Mouse (Mus musculus) G1E (cell line): ENCODE measurements around the gene Ccdc83. TPM values are rescaled to one million over a fixed set of nuclear protein-coding genes. Genes with fewer than 3 reads are reported as not detected.

Experiments used
- ATAC-seq: 2 replicates; pipeline ENCODE4 v1.8.0; 2016; ENCODE audit warnings: mild to moderate bottlenecking; ENCODE audit not compliant: insufficient number of reproducible peaks, poor library complexity, low FRiP score, severe bottlenecking; ENCODE audit errors: extremely low read depth
- DNase-seq: peaks from one replicate; pipeline ENCODE4 v3.0.0; 2012; ENCODE audit warnings: low spot score
- H3K27me3 ChIP-seq: 2 replicates; pipeline ENCODE4 v1.6.1; 2012; ENCODE audit warnings: mild to moderate bottlenecking, low read length, inconsistent platforms; ENCODE audit not compliant: insufficient read depth
- H3K36me3 ChIP-seq: replicated peaks from 2 replicates; pipeline ENCODE3; 2012; ENCODE audit warnings: mild to moderate bottlenecking, inconsistent platforms
- H3K4me1 ChIP-seq: 2 replicates; pipeline ENCODE4 v1.6.1; 2012; ENCODE audit warnings: low read depth, low read length, inconsistent platforms, mixed read lengths; ENCODE audit not compliant: insufficient read depth
- H3K4me3 ChIP-seq: 2 replicates; pipeline ENCODE4 v1.5.1; 2012; ENCODE audit warnings: low read depth, mild to moderate bottlenecking, inconsistent platforms, low read length, moderate library complexity, mixed read lengths
- H3K9me3 ChIP-seq: replicated peaks from 2 replicates; pipeline ENCODE4 v1.6.1; 2012; ENCODE audit warnings: inconsistent platforms
- CTCF ChIP-seq: IDR thresholded peaks from 2 replicates; pipeline ENCODE4 v1.5.1; 2012; ENCODE audit warnings: low read depth, low read length, inconsistent platforms, mixed read lengths
- GATA1 ChIP-seq: IDR thresholded peaks from 2 replicates; pipeline ENCODE4 v1.6.1; 2012; ENCODE audit warnings: borderline replicate concordance, low read length, inconsistent platforms, mixed read lengths
- GATA2 ChIP-seq: IDR thresholded peaks from 2 replicates; pipeline ENCODE4 v1.6.1; 2012; ENCODE audit warnings: low read depth, low read length, inconsistent platforms, borderline replicate concordance
- POLR2AphosphoS5 ChIP-seq: IDR thresholded peaks from 2 replicates; pipeline ENCODE4 v1.6.1; 2012; ENCODE audit warnings: low read depth, low read length, inconsistent platforms; ENCODE audit not compliant: insufficient replicate concordance
- TAL1 ChIP-seq: conservative IDR thresholded peaks from 2 replicates; pipeline ENCODE4 v1.6.1; 2012; ENCODE audit warnings: low read depth, low read length, inconsistent platforms, mixed read lengths
- polyA plus RNA-seq: library from polyadenylated mRNA; stranded (reverse); fragments of >175 nt; gene quantifications from 2 replicates; pipeline ENCODE4 v1.2.3, GENCODE M21; 2012
- total RNA-seq, 2 experiments: library from RNA; stranded (forward) in 1 of 2; stranded (reverse) in 1 of 2; fragments of 200-1000 nt in 1 of 2; fragments of >200 nt in 1 of 2; fragmentation: Nextera tagmentation in 1 of 2; gene quantifications; 2 replicates each; pipeline ENCODE4 v1.2.3; 2014 to 2017

The Ccdc83 gene
- total and polyA plus RNA-seq, 3 experiments = 0.22 TPM; not detected in 2

DNA sequence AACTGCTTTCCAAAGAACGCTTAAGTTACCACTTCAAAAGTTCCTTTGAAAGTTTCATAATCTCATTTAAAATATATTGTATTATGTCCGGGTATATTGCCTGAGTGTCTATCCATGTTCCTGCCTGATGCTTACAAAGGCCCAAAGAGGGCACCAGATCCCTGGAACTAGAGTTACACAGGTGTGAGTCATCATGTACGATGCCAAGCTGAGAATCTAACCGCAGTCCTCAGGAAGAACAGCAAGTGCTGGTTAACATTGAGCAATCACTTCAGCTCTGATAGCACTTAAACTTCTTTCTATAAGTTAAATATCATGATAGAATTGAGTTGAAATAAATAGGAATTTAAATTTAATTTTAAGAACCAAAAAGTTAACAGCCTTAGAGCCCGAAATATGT lies 65.3 kb downstream of the Ccdc83 start:
- Histone ChIP-seq H3K9me3 (no peaks in the 10 kb centered on the region), H3K27me3 (no peaks in the 10 kb centered on the region), H3K4me1 (peaks cover 3% of the 10 kb centered on the region; the same call in 1 of the 2 replicates), H3K4me3 (no peak overlapping the region), H3K36me3 (peaks cover 56% of the 10 kb centered on the region)
- no peak for DNase-seq
- TF ChIP-seq TAL1 = no peak
- no peak for TF ChIP-seq POLR2AphosphoS5
- no peak for TF ChIP-seq GATA2
- no peak for TF ChIP-seq CTCF
- no peak for TF ChIP-seq GATA1
- no peak for ATAC-seq

DNA sequence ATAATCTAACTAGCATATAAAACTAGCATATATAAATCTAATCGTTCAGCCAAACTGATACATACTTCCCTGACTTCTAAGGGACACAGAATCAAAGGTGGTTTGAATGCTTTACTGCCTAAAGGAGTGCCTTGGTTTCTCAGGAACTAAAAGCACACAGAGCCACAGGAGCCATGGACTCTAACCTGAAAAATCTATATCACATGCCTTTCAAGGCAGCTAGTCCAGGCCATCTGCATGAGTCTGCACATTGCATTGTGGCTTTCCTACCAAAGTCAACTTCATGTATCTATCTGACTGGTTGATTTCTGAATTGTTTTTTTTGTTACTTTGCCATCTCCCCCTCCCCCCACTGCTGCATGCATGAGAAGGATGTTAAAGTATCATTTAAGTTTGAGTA lies 84.9 kb downstream of the Ccdc83 start:
- Histone ChIP-seq H3K4me3 (no peak overlapping the region), H3K4me1 (no peaks in the 10 kb centered on the region), H3K9me3 (no peaks in the 10 kb centered on the region), H3K27me3 (no peaks in the 10 kb centered on the region), H3K36me3 (peaks cover 52% of the 10 kb centered on the region)
- no peak for TF ChIP-seq TAL1
- no peak for TF ChIP-seq CTCF
- TF ChIP-seq POLR2AphosphoS5 = no peak
- TF ChIP-seq GATA2 = no peak
- DNase-seq (no peak), ATAC-seq (no peak)

DNA sequence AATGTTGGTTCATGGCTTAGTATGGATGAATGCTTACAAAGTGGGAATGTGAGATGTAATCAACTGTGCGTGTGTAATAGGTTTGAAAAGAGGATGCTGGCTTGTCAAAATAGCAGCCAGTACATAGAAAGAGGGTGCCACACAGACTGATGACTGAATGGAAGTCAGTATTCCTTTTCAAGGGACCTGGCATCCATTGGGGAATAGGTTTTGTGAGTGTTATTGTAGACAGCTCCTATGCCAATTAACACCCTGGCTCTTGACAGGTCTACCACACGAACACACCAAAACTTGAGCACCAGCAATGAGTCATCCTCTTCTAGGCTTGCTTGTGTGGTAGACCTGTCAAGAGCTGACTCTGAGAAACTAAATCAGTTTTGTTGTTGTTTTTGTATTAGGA lies 90.0 kb downstream of the Ccdc83 start:
- H3K9me3 ChIP-seq = no peaks in the 10 kb centered on the region
- DNase-seq (no peak), ATAC-seq (no peak)
- peaks cover 56% of the 10 kb centered on the region for H3K36me3 ChIP-seq
- no peaks in the 10 kb centered on the region for H3K4me1 ChIP-seq
- no peaks in the 10 kb centered on the region for H3K27me3 ChIP-seq
- H3K4me3 ChIP-seq = no peak overlapping the region
- TF ChIP-seq CTCF (no peak), POLR2AphosphoS5 (no peak), GATA2 (no peak), GATA1 (no peak), TAL1 (no peak)

Other genes starting within 250 kb of the Ccdc83 start
- 367 and 377 TPM in 2 replicates for gene Picalm, start 135.6 kb downstream of the Ccdc83 start, total RNA-seq (2014; fragmentation: Nextera tagmentation)
- gene Picalm, start 135.6 kb downstream of the Ccdc83 start, total RNA-seq (2017) = 155 and 166 TPM in 2 replicates
- gene Picalm, start 135.6 kb downstream of the Ccdc83 start, polyA plus RNA-seq = 62.8 and 67.8 TPM in 2 replicates
- not detected in 2 replicates for gene Sytl2, start 36.5 kb upstream of the Ccdc83 start, total RNA-seq (2014; fragmentation: Nextera tagmentation)
- 0.46 and 0.49 TPM in 2 replicates for gene Sytl2, start 36.5 kb upstream of the Ccdc83 start, total RNA-seq (2017)
- not detected in 2 replicates for gene Sytl2, start 36.5 kb upstream of the Ccdc83 start, polyA plus RNA-seq
- not detected in 2 replicates for gene Ccdc89, start 160.8 kb upstream of the Ccdc83 start, total RNA-seq (2014; fragmentation: Nextera tagmentation)
- 0.05 and 0.06 TPM in 2 replicates for gene Ccdc89, start 160.8 kb upstream of the Ccdc83 start, total RNA-seq (2017)
- gene Ccdc89, start 160.8 kb upstream of the Ccdc83 start, polyA plus RNA-seq = not detected in 2 replicates
- gene Crebzf, start 177.0 kb upstream of the Ccdc83 start, total RNA-seq (2014; fragmentation: Nextera tagmentation) = 117 and 139 TPM in 2 replicates
- 114 and 120 TPM in 2 replicates for gene Crebzf, start 177.0 kb upstream of the Ccdc83 start, total RNA-seq (2017)
- 110 and 130 TPM in 2 replicates for gene Crebzf, start 177.0 kb upstream of the Ccdc83 start, polyA plus RNA-seq
- gene Tmem126a, start 191.5 kb upstream of the Ccdc83 start, total RNA-seq (2014; fragmentation: Nextera tagmentation) = 56.7 and 65.5 TPM in 2 replicates
- gene Tmem126a, start 191.5 kb upstream of the Ccdc83 start, total RNA-seq (2017) = 95.8 and 106 TPM in 2 replicates
- 68.5 and 73.5 TPM in 2 replicates for gene Tmem126a, start 191.5 kb upstream of the Ccdc83 start, polyA plus RNA-seq
- gene Tmem126b, start 210.2 kb upstream of the Ccdc83 start, total RNA-seq (2014; fragmentation: Nextera tagmentation) = 17.5 and 17.8 TPM in 2 replicates
- 20.6 and 30.4 TPM in 2 replicates for gene Tmem126b, start 210.2 kb upstream of the Ccdc83 start, total RNA-seq (2017)
- 4.0 and 4.1 TPM in 2 replicates for gene Tmem126b, start 210.2 kb upstream of the Ccdc83 start, polyA plus RNA-seq
- 0.68 TPM in 1 of 2 replicates, not detected in the other for gene Dlg2, start 210.9 kb upstream of the Ccdc83 start, total RNA-seq (2014; fragmentation: Nextera tagmentation)
- 0.35 and 0.49 TPM in 2 replicates for gene Dlg2, start 210.9 kb upstream of the Ccdc83 start, total RNA-seq (2017)
- gene Dlg2, start 210.9 kb upstream of the Ccdc83 start, polyA plus RNA-seq = not detected in 2 replicates